Mouse (Mus musculus): ENCODE results near the gene Arhgap10.

Gene Arhgap10

DNA sequence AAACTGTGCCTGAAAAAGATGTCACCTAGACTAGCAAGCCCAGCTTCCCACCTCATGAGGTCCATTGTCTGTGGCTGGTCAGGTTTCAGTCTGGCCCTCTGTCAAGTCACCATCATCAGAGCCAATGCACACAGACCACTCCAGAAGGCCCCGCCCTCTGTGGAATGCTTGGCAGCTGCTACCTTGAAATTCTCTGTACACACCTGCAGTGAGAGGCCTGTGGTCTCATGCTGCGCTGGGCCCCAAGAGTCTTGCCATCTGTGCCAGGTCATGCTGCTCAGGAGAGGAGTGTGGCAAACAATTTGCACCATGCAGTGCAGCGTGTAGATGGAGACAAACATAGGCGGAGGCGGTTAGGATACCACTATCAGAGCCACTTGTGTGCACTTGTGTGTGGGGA lies 290.0 kb downstream of the Arhgap10 start:
- DNase-seq (ENCODE audit: low spot score in 2 of 2): no peak

GRCm38 (mm10) chr8:77223123-77223522 lies 294.6 kb downstream of the Arhgap10 start:
- DNase-seq (ENCODE audit: low spot score in 2 of 2): peak in 1 of 2 experiments; percentile 18

DNA sequence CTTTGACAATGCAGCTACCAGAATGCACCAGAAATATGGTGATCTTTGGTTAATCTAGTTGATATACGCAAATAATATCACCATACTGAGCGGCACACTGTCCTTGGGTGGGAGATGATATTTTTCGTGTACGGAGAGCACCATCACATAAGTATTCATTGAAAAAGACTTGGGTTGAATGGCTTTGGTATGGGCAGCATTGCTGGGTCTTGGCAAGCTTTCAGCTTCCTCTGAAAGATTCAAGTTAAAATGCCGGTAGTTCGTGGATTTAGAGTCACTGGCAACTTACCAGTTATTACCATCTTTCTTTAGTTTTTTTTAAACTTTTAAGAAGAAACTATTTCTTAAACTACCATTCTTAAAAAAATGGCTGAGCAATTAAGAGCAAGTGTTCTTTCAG lies 302.6 kb downstream of the Arhgap10 start:
- no peak for DNase-seq (ENCODE audit: low spot score in 2 of 2)

DNA sequence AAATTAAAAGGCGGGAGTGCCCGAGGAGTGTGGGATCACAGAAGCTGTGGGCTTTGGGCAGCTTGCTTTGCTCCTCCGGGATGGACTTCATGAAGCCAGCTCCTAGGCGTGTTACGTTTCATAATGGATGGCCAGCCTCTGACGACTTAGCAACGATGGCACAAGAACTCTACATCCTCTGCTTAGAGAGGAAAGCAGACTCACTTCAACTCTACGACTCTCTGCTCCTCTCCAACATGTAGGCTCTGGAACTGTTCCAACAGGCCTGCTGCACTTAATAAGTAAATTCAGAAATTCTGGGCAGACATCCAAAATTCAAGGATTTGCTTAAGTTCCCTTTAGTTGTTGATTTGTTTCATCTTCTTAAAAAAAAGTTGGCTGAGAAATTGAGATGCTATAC lies 303.1 kb downstream of the Arhgap10 start:
- DNase-seq (ENCODE audit: low spot score in 2 of 2): no peak

- DNase-seq (ENCODE audit: low spot score in 2 of 2): no peak
Measured at GRCm38 (mm10) chr8:77213893-77214464, 303.8 kb downstream of the Arhgap10 start.

DNA sequence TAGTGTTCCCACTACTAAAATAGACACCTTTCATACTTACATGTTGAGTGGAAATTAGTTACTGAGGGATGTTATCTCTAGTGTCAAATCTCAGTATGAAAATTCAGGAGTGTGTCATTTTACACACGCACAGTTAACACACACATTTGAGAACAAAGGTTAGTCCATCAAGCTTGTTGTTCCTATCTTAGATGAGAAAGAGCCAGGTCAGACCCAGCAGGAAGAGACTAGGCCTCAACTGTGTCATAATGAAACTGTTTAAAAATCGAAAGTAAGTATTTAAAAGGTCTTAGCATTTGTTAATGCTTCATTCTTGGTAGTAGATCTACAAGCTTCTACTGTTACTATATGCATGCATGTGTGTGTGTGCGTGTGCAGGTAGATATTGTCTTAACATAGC lies 308.5 kb downstream of the Arhgap10 start:
- no peak for DNase-seq (ENCODE audit: low spot score in 2 of 2)
